Mouse (Mus musculus) heart, embryonic 10.5 days (tissue): ENCODE measurements around the gene Ugt1a10. TPM values are rescaled to one million over a fixed set of nuclear protein-coding genes. Genes with fewer than 3 reads are reported as not detected.
A peak's percentile ranks its signal among the peaks of the same experiment; 100 is the strongest.

ENCODE experiments used
- DNase-seq: peaks from one replicate; pipeline ENCODE4 v3.0.0-alpha.2; 2017; ENCODE audit warnings: low spot score
- H3K27ac ChIP-seq: fragments of 300-500 bp; sonication (generic); 2 replicates; pipeline ENCODE4 v1.5.1; 2016; ENCODE audit warnings: mild to moderate bottlenecking
- H3K27me3 ChIP-seq: fragments of 300-500 bp; sonication (generic); 2 replicates; pipeline ENCODE4 v1.6.1; 2016; ENCODE audit warnings: mild to moderate bottlenecking; ENCODE audit not compliant: poor library complexity, insufficient read depth, severe bottlenecking
- H3K36me3 ChIP-seq: fragments of 300-500 bp; sonication (generic); 2 replicates; pipeline ENCODE4 v1.6.1; 2016; ENCODE audit warnings: mild to moderate bottlenecking, moderate library complexity
- H3K4me1 ChIP-seq: fragments of 300-500 bp; sonication (generic); 2 replicates; pipeline ENCODE4 v1.6.1; 2016; ENCODE audit warnings: mild to moderate bottlenecking
- H3K4me3 ChIP-seq: fragments of 300-500 bp; sonication (generic); 2 replicates; pipeline ENCODE4 v1.5.1; 2016; ENCODE audit warnings: mild to moderate bottlenecking, moderate library complexity
- H3K9me3 ChIP-seq: fragments of 300-500 bp; sonication (generic); 2 replicates; pipeline ENCODE4 v1.6.1; 2016; ENCODE audit warnings: mild to moderate bottlenecking, moderate library complexity
- WGBS: fragments of 180-500 bp; shearing (Covaris S2); methylation state at CpG from one replicate; pipeline ENCODE4 v1.1.7; 2016; 5-methylcytosine and 5-hydroxymethylcytosine counted together
- polyA plus RNA-seq: library from polyadenylated mRNA; unstranded; fragments of >200 nt; fragmentation: Nextera tagmentation; extraction: Ambion mirVana; gene quantifications from 2 replicates; pipeline ENCODE4 v1.2.1, GENCODE M21; 2016

Gene Ugt1a10
- polyA plus RNA-seq, 1 experiment from 2014 or later = not detected

GRCm38 (mm10) chr1:88260114-88260513 is 204.9 kb downstream of the Ugt1a10 start:
- Histone ChIP-seq H3K4me1 (peaks cover 18% of the 10 kb centered on the region), H3K27me3 (no peaks in the 10 kb centered on the region), H3K4me3 (no peak overlapping the region), H3K9me3 (peaks cover 57% of the 10 kb centered on the region), H3K27ac (no peak overlapping the region), H3K36me3 (peaks cover 55% of the 10 kb centered on the region)
- DNase-seq = no peak
- WGBS = 76% methylated on average over 6 of the region's 6 CpGs

GRCm38 (mm10) chr1:88260604-88261377 is 205.6 kb downstream of the Ugt1a10 start:
- Histone ChIP-seq H3K4me3 (no peak overlapping the region), H3K27me3 (no peaks in the 10 kb centered on the region), H3K27ac (no peak overlapping the region), H3K9me3 (peaks cover 51% of the 10 kb centered on the region), H3K4me1 (peaks cover 19% of the 10 kb centered on the region), H3K36me3 (peaks cover 62% of the 10 kb centered on the region)
- no peak for DNase-seq
- 83% methylated on average over 10 of the region's 10 CpGs for whole genome bisulfite sequencing

- peaks cover 41% of the 10 kb centered on the region for H3K9me3 ChIP-seq
- no peak for DNase-seq
These were observed 206.5 kb downstream of the Ugt1a10 start for GRCm38 (mm10) chr1:88261706-88262105.

GRCm38 (mm10) chr1:88262255-88262654 is 207.1 kb downstream of the Ugt1a10 start:
- no peak for DNase-seq
- H3K4me3 ChIP-seq = no peak overlapping the region
- peaks cover 77% of the 10 kb centered on the region for H3K36me3 ChIP-seq
- peaks cover 19% of the 10 kb centered on the region for H3K4me1 ChIP-seq
- no peak overlapping the region for H3K27ac ChIP-seq
- H3K27me3 ChIP-seq = no peaks in the 10 kb centered on the region
- 87% methylated on average over 4 of the region's 4 CpGs for WGBS
- H3K9me3 ChIP-seq = peaks cover 36% of the 10 kb centered on the region

More at GRCm38 (mm10) chr1:88261706-88262105, 206.5 kb downstream of the Ugt1a10 start:
- WGBS = 83% methylated on average over 7 of the region's 7 CpGs
- H3K36me3 ChIP-seq = peaks cover 71% of the 10 kb centered on the region
- peaks cover 19% of the 10 kb centered on the region for H3K4me1 ChIP-seq
- no peaks in the 10 kb centered on the region for H3K27me3 ChIP-seq
- no peak overlapping the region for H3K27ac ChIP-seq
- no peak overlapping the region for H3K4me3 ChIP-seq

- H3K36me3 ChIP-seq = peaks cover 84% of the 10 kb centered on the region
- H3K4me1 ChIP-seq = peaks cover 19% of the 10 kb centered on the region
- WGBS = 75% methylated on average over 6 of the region's 6 CpGs
- H3K27me3 ChIP-seq = no peaks in the 10 kb centered on the region
- no peak overlapping the region for H3K27ac ChIP-seq
- peak; percentile 88 for DNase-seq
- H3K9me3 ChIP-seq = peaks cover 29% of the 10 kb centered on the region
- H3K4me3 ChIP-seq = no peak overlapping the region
These were observed 207.8 kb downstream of the Ugt1a10 start for GRCm38 (mm10) chr1:88262961-88263360.

GRCm38 (mm10) chr1:88263778-88264177 is 208.6 kb downstream of the Ugt1a10 start:
- Histone ChIP-seq H3K4me1 (peaks cover 19% of the 10 kb centered on the region), H3K27ac (no peak overlapping the region), H3K9me3 (peaks cover 24% of the 10 kb centered on the region; the same call in 1 of the 2 replicates), H3K27me3 (no peaks in the 10 kb centered on the region), H3K4me3 (no peak overlapping the region), H3K36me3 (peaks cover 92% of the 10 kb centered on the region)
- WGBS = 89% methylated on average over 5 of the region's 5 CpGs
- DNase-seq = peak; percentile 88

- H3K9me3 ChIP-seq = peaks cover 20% of the 10 kb centered on the region; the same call in 1 of the 2 replicates
- WGBS = 80% methylated on average over 7 of the region's 7 CpGs
- H3K4me3 ChIP-seq = no peak overlapping the region
- H3K27ac ChIP-seq = no peak overlapping the region
- no peaks in the 10 kb centered on the region for H3K27me3 ChIP-seq
- peaks cover 97% of the 10 kb centered on the region for H3K36me3 ChIP-seq
- H3K4me1 ChIP-seq = peaks cover 16% of the 10 kb centered on the region
- no peak for DNase-seq
These were observed 209.2 kb downstream of the Ugt1a10 start for GRCm38 (mm10) chr1:88264237-88264868.

- DNase-seq = no peak
- Histone ChIP-seq H3K36me3 (peaks cover 97% of the 10 kb centered on the region), H3K4me3 (no peak overlapping the region), H3K27ac (no peak overlapping the region), H3K27me3 (no peaks in the 10 kb centered on the region), H3K4me1 (peaks cover 11% of the 10 kb centered on the region), H3K9me3 (peaks cover 18% of the 10 kb centered on the region; the same call in 1 of the 2 replicates)
- 77% methylated on average over 4 of the region's 4 CpGs for WGBS
These were observed 209.7 kb downstream of the Ugt1a10 start for GRCm38 (mm10) chr1:88264869-88265240.

- no peak for DNase-seq
- no peaks in the 10 kb centered on the region for H3K27me3 ChIP-seq
- H3K4me1 ChIP-seq = 0 out of 2 replicates have a peak, but pooled peaks cover 5% of the 10 kb centered on the region
- H3K36me3 ChIP-seq = peaks cover 91% of the 10 kb centered on the region
- peaks cover 13% of the 10 kb centered on the region; the same call in 1 of the 2 replicates for H3K9me3 ChIP-seq
- no peak overlapping the region for H3K27ac ChIP-seq
- WGBS = 88% methylated on average over 13 of the region's 13 CpGs
- no peak overlapping the region for H3K4me3 ChIP-seq
These were observed 210.9 kb downstream of the Ugt1a10 start for GRCm38 (mm10) chr1:88266123-88266522.

DNA sequence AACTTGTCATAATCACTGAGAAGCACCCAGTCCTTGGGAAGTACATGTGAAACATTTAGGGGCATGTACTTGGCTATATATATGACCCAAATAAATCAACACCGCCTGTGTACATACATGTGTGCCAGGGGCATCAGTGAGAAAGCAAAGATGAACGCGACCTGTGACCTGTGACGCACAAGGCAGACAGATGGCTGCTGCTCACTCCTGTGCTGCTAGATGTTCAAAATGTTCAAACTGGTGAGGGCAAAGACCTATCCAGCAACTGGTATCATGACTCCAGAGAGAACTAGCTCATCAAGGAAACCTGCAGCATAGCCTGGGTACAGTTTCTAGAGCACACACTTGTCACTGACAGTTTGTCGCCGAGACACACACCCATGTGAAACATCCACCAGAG is 212.3 kb downstream of the Ugt1a10 start:
- H3K36me3 ChIP-seq = peaks cover 91% of the 10 kb centered on the region
- DNase-seq = no peak
- no peak overlapping the region for H3K4me3 ChIP-seq
- WGBS = 95% methylated on average over 6 of the region's 6 CpGs
- no peaks in the 10 kb centered on the region for H3K27me3 ChIP-seq
- 0 out of 2 replicates have a peak, but pooled peaks cover 5% of the 10 kb centered on the region for H3K4me1 ChIP-seq
- no peak overlapping the region for H3K27ac ChIP-seq
- H3K9me3 ChIP-seq = peaks cover 13% of the 10 kb centered on the region; the same call in 1 of the 2 replicates

DNA sequence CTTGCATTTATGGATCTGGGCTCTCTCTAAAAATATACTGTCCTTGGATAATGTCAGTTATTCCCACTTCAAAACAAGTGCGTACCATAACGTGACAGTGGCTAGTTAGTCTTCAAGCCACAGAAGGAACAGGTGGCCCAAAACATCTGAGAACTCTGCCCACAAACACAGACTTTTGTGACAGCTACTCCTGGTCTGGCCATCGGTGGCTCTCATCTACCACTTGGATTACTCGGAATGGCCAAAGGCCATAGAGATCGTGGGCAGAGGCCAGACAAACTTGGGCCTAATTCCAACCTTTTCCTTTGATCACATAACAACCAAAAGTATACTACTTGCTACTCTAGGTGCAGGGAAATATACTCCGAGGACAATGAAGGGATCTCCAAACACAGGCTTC is 212.9 kb downstream of the Ugt1a10 start:
- no peak for DNase-seq
- Histone ChIP-seq H3K4me3 (no peak overlapping the region), H3K27ac (no peak overlapping the region), H3K36me3 (peaks cover 91% of the 10 kb centered on the region), H3K27me3 (no peaks in the 10 kb centered on the region), H3K4me1 (0 out of 2 replicates have a peak, but pooled peaks cover 5% of the 10 kb centered on the region), H3K9me3 (peaks cover 13% of the 10 kb centered on the region; the same call in 1 of the 2 replicates)
- WGBS = 83% methylated on average over 6 of the region's 6 CpGs
